Mouse (Mus musculus): Measurements from ENCODE around the gene Lekr1.

The Lekr1 gene

GRCm38 (mm10) chr3:65665977-65666766 is at the start of gene Lekr1:
TSS of gene Lekr1 (plus strand) at chr3:65666228.
- DNase-seq (ENCODE audit: low spot score): peak; percentile 80

GRCm38 (mm10) chr3:65617507-65617906 is 48.5 kb upstream of the Lekr1 start:
- DNase-seq (ENCODE audit: low spot score): no peak

- DNase-seq (ENCODE audit: low spot score): no peak
Measured at GRCm38 (mm10) chr3:65619340-65619739, 46.7 kb upstream of the Lekr1 start.

GRCm38 (mm10) chr3:65623057-65623456 is 43.0 kb upstream of the Lekr1 start:
- DNase-seq (ENCODE audit: low spot score): no peak

GRCm38 (mm10) chr3:65625496-65626289 is 40.3 kb upstream of the Lekr1 start:
- DNase-seq (ENCODE audit: low spot score): no peak

- no peak for DNase-seq (ENCODE audit: low spot score)
Measured at GRCm38 (mm10) chr3:65626290-65626914, 39.6 kb upstream of the Lekr1 start.

- no peak for DNase-seq (ENCODE audit: low spot score)
Measured at GRCm38 (mm10) chr3:65627021-65627706, 38.9 kb upstream of the Lekr1 start.

- no peak for DNase-seq (ENCODE audit: low spot score)
Measured at GRCm38 (mm10) chr3:65627707-65628028, 38.4 kb upstream of the Lekr1 start.

GRCm38 (mm10) chr3:65629565-65630112 is 36.4 kb upstream of the Lekr1 start:
- DNase-seq (ENCODE audit: low spot score): no peak

GRCm38 (mm10) chr3:65633604-65634003 is 32.4 kb upstream of the Lekr1 start:
- DNase-seq (ENCODE audit: low spot score): no peak

- no peak for DNase-seq (ENCODE audit: low spot score)
Measured at GRCm38 (mm10) chr3:65635983-65636382, 30.0 kb upstream of the Lekr1 start.

- no peak for DNase-seq (ENCODE audit: low spot score)
Measured at GRCm38 (mm10) chr3:65637313-65637712, 28.7 kb upstream of the Lekr1 start.

GRCm38 (mm10) chr3:65638896-65639295 is 27.1 kb upstream of the Lekr1 start:
- DNase-seq (ENCODE audit: low spot score): no peak

- DNase-seq (ENCODE audit: low spot score): no peak
Measured at GRCm38 (mm10) chr3:65639454-65640014, 26.5 kb upstream of the Lekr1 start.

- no peak for DNase-seq (ENCODE audit: low spot score)
Measured at GRCm38 (mm10) chr3:65642959-65643358, 23.1 kb upstream of the Lekr1 start.

- no peak for DNase-seq (ENCODE audit: low spot score)
Measured at GRCm38 (mm10) chr3:65643654-65644053, 22.4 kb upstream of the Lekr1 start.

- no peak for DNase-seq (ENCODE audit: low spot score)
Measured at GRCm38 (mm10) chr3:65647592-65647991, 18.4 kb upstream of the Lekr1 start.

- DNase-seq (ENCODE audit: low spot score): no peak
Measured at GRCm38 (mm10) chr3:65648913-65649312, 17.1 kb upstream of the Lekr1 start.

GRCm38 (mm10) chr3:65650156-65650815 is 15.7 kb upstream of the Lekr1 start:
- DNase-seq (ENCODE audit: low spot score): no peak

- DNase-seq (ENCODE audit: low spot score): no peak
Measured at GRCm38 (mm10) chr3:65654541-65655206, 11.4 kb upstream of the Lekr1 start.

- no peak for DNase-seq (ENCODE audit: low spot score)
Measured at GRCm38 (mm10) chr3:65656451-65656850, 9.6 kb upstream of the Lekr1 start.
